Mouse (Mus musculus) neural tube, embryonic 15.5 days (tissue): Measurements from ENCODE around the gene Scgb3a1. TPM values are rescaled to one million over a fixed set of nuclear protein-coding genes. Genes with fewer than 3 reads are reported as not detected.

Experiments used
- ATAC-seq: fragments of 200-750 bp; cut with Nextera tagmentation; 2 replicates; pipeline ENCODE4 v1.8.0; 2017; ENCODE audit warnings: mild to moderate bottlenecking, moderate TSS enrichment, moderate library complexity; ENCODE audit not compliant: low FRiP score
- H3K27ac ChIP-seq: fragments of 300-500 bp; sonication (generic); replicated peaks from 2 replicates; pipeline ENCODE4 v1.5.1; 2015; ENCODE audit warnings: mild to moderate bottlenecking, inconsistent platforms
- H3K27me3 ChIP-seq: fragments of 300-500 bp; sonication (generic); replicated peaks from 2 replicates; pipeline ENCODE4 v1.6.1; 2015; ENCODE audit warnings: inconsistent platforms
- H3K36me3 ChIP-seq: fragments of 300-500 bp; sonication (generic); 2 replicates; pipeline ENCODE4 v1.6.1; 2015; ENCODE audit warnings: inconsistent platforms
- H3K4me1 ChIP-seq: fragments of 300-500 bp; sonication (generic); 2 replicates; pipeline ENCODE4 v1.6.1; 2015; ENCODE audit warnings: inconsistent platforms
- H3K4me2 ChIP-seq: fragments of 300-500 bp; sonication (generic); 2 replicates; pipeline ENCODE4 v1.6.1; 2015; ENCODE audit warnings: inconsistent platforms, mild to moderate bottlenecking, moderate library complexity
- H3K4me3 ChIP-seq: fragments of 300-500 bp; sonication (generic); replicated peaks from 2 replicates; pipeline ENCODE4 v1.5.1; 2015; ENCODE audit warnings: mild to moderate bottlenecking, inconsistent platforms
- H3K9ac ChIP-seq: fragments of 300-500 bp; sonication (generic); replicated peaks from 2 replicates; pipeline ENCODE4 v1.6.1; 2015; ENCODE audit warnings: mild to moderate bottlenecking, inconsistent platforms
- H3K9me3 ChIP-seq: fragments of 300-500 bp; sonication (generic); replicated peaks from 2 replicates; pipeline ENCODE4 v1.6.1; 2016; ENCODE audit warnings: inconsistent platforms
- WGBS: fragments of 180-500 bp; shearing (Covaris S2); methylation state at CpG from one replicate; pipeline ENCODE4 v1.1.7; 2015; ENCODE audit warnings: mixed read lengths; 5-methylcytosine and 5-hydroxymethylcytosine counted together
- polyA plus RNA-seq: library from polyadenylated mRNA; unstranded; fragments of >200 nt; fragmentation: Nextera tagmentation; extraction: Ambion mirVana; gene quantifications from 2 replicates; pipeline ENCODE4 v1.2.1, GENCODE M21; 2015

Gene Scgb3a1
- polyA plus RNA-seq, 1 experiment from 2014 or later = not detected

- Histone ChIP-seq H3K9me3 (no peaks in the 10 kb centered on the region), H3K27me3 (no peaks in the 10 kb centered on the region), H3K27ac (no peak overlapping the region), H3K4me2 (no peak overlapping the region), H3K4me1 (no peaks in the 10 kb centered on the region), H3K9ac (no peak overlapping the region), H3K36me3 (no peaks in the 10 kb centered on the region), H3K4me3 (no peak overlapping the region)
- no peak for ATAC-seq
- 61% methylated on average over 15 of the region's 15 CpGs for WGBS
Observed at GRCm38 (mm10) chr11:49662292-49662780, 1.1 kb upstream of the Scgb3a1 start.

GRCm38 (mm10) chr11:49664262-49665140, 1.1 kb downstream of the Scgb3a1 start:
- WGBS = 79% methylated on average over 12 of the region's 12 CpGs
- no peaks in the 10 kb centered on the region for H3K27me3 ChIP-seq
- H3K27ac ChIP-seq = no peak overlapping the region
- H3K4me1 ChIP-seq = no peaks in the 10 kb centered on the region
- no peak for ATAC-seq
- no peak overlapping the region for H3K4me3 ChIP-seq
- H3K9me3 ChIP-seq = no peaks in the 10 kb centered on the region
- no peak overlapping the region for H3K4me2 ChIP-seq
- no peak overlapping the region for H3K9ac ChIP-seq
- 0 out of 2 replicates have a peak, but pooled peaks cover 3% of the 10 kb centered on the region for H3K36me3 ChIP-seq

- WGBS = 83% methylated on average over 4 of the region's 4 CpGs
- Histone ChIP-seq H3K36me3 (0 out of 2 replicates have a peak, but pooled peaks cover 9% of the 10 kb centered on the region), H3K9ac (no peak overlapping the region), H3K27ac (no peak overlapping the region), H3K4me1 (no peaks in the 10 kb centered on the region), H3K4me3 (no peak overlapping the region), H3K27me3 (no peaks in the 10 kb centered on the region), H3K4me2 (no peak overlapping the region), H3K9me3 (no peaks in the 10 kb centered on the region)
- 0 out of 2 replicates have a peak, but pooled peaks have one; percentile 41 for ATAC-seq
Observed at GRCm38 (mm10) chr11:49665462-49665861, 2.1 kb downstream of the Scgb3a1 start.

GRCm38 (mm10) chr11:49673433-49673832, 10.0 kb downstream of the Scgb3a1 start:
- Histone ChIP-seq H3K9ac (no peak overlapping the region), H3K36me3 (peaks cover 43% of the 10 kb centered on the region), H3K9me3 (no peaks in the 10 kb centered on the region), H3K4me2 (no peak overlapping the region), H3K4me3 (no peak overlapping the region), H3K27ac (no peak overlapping the region), H3K4me1 (no peaks in the 10 kb centered on the region), H3K27me3 (no peaks in the 10 kb centered on the region)
- 75% methylated on average over 3 of the region's 3 CpGs for WGBS
- no peak for ATAC-seq

GRCm38 (mm10) chr11:49684237-49684973, 21.0 kb downstream of the Scgb3a1 start:
- no peaks in the 10 kb centered on the region for H3K27me3 ChIP-seq
- no peak overlapping the region for H3K4me3 ChIP-seq
- peaks cover 53% of the 10 kb centered on the region for H3K36me3 ChIP-seq
- H3K4me1 ChIP-seq = no peaks in the 10 kb centered on the region
- ATAC-seq = no peak
- no peaks in the 10 kb centered on the region for H3K9me3 ChIP-seq
- H3K9ac ChIP-seq = no peak overlapping the region
- no peak overlapping the region for H3K27ac ChIP-seq
- no peak overlapping the region for H3K4me2 ChIP-seq
- 96% methylated on average over 12 of the region's 12 CpGs for WGBS

- H3K27me3 ChIP-seq = no peaks in the 10 kb centered on the region
- H3K9ac ChIP-seq = no peak overlapping the region
- WGBS = 91% methylated on average over 3 of the region's 3 CpGs
- peaks cover 19% of the 10 kb centered on the region; the same call in 1 of the 2 replicates for H3K36me3 ChIP-seq
- H3K9me3 ChIP-seq = no peaks in the 10 kb centered on the region
- peak; percentile 38; the same call in 1 of the 2 replicates for ATAC-seq
- no peak overlapping the region for H3K27ac ChIP-seq
- no peak overlapping the region for H3K4me3 ChIP-seq
- peaks cover 7% of the 10 kb centered on the region; the same call in 1 of the 2 replicates for H3K4me1 ChIP-seq
- no peak overlapping the region for H3K4me2 ChIP-seq
Observed at GRCm38 (mm10) chr11:49695013-49695412, 31.6 kb downstream of the Scgb3a1 start.

- H3K4me1 ChIP-seq = peaks cover 5% of the 10 kb centered on the region; the same call in 1 of the 2 replicates
- 73% methylated on average over 2 of the region's 2 CpGs for WGBS
- H3K4me2 ChIP-seq = no peak overlapping the region
- ATAC-seq = no peak
- no peak overlapping the region for H3K27ac ChIP-seq
- H3K4me3 ChIP-seq = no peak overlapping the region
- H3K27me3 ChIP-seq = no peaks in the 10 kb centered on the region
- H3K9ac ChIP-seq = no peak overlapping the region
- H3K9me3 ChIP-seq = no peaks in the 10 kb centered on the region
- peaks cover 19% of the 10 kb centered on the region; the same call in 1 of the 2 replicates for H3K36me3 ChIP-seq
Observed at GRCm38 (mm10) chr11:49695695-49696094, 32.3 kb downstream of the Scgb3a1 start.

GRCm38 (mm10) chr11:49696472-49696871, 33.1 kb downstream of the Scgb3a1 start:
- no peak for ATAC-seq
- Histone ChIP-seq H3K4me2 (no peak overlapping the region), H3K4me3 (no peak overlapping the region), H3K27ac (no peak overlapping the region), H3K9ac (no peak overlapping the region), H3K9me3 (no peaks in the 10 kb centered on the region), H3K4me1 (peaks cover 4% of the 10 kb centered on the region; the same call in 1 of the 2 replicates), H3K27me3 (no peaks in the 10 kb centered on the region), H3K36me3 (peaks cover 24% of the 10 kb centered on the region)
- 88% methylated on average over 2 of the region's 2 CpGs for WGBS

- Histone ChIP-seq H3K36me3 (peaks cover 29% of the 10 kb centered on the region), H3K4me3 (no peak overlapping the region), H3K4me1 (peaks cover 4% of the 10 kb centered on the region; the same call in 1 of the 2 replicates), H3K27ac (no peak overlapping the region), H3K9me3 (no peaks in the 10 kb centered on the region), H3K27me3 (no peaks in the 10 kb centered on the region), H3K4me2 (no peak overlapping the region), H3K9ac (no peak overlapping the region)
- WGBS = 98% methylated on average over 5 of the region's 5 CpGs
- ATAC-seq = no peak
Observed at GRCm38 (mm10) chr11:49697779-49698178, 34.4 kb downstream of the Scgb3a1 start.

GRCm38 (mm10) chr11:49699079-49699478, 35.7 kb downstream of the Scgb3a1 start:
- H3K9me3 ChIP-seq = no peaks in the 10 kb centered on the region
- ATAC-seq = no peak
- H3K27me3 ChIP-seq = no peaks in the 10 kb centered on the region
- no peak overlapping the region for H3K27ac ChIP-seq
- H3K4me3 ChIP-seq = no peak overlapping the region
- H3K36me3 ChIP-seq = peaks cover 29% of the 10 kb centered on the region
- no peak overlapping the region for H3K9ac ChIP-seq
- no peak overlapping the region for H3K4me2 ChIP-seq
- peaks cover 4% of the 10 kb centered on the region; the same call in 1 of the 2 replicates for H3K4me1 ChIP-seq
- 97% methylated on average over 1 of the region's 1 CpGs for WGBS

- Histone ChIP-seq H3K27me3 (no peaks in the 10 kb centered on the region), H3K27ac (no peak overlapping the region), H3K4me2 (no peak overlapping the region), H3K9me3 (no peaks in the 10 kb centered on the region), H3K9ac (no peak overlapping the region), H3K4me1 (no peaks in the 10 kb centered on the region), H3K36me3 (peaks cover 33% of the 10 kb centered on the region), H3K4me3 (no peak overlapping the region)
- 93% methylated on average over 8 of the region's 8 CpGs for WGBS
- no peak for ATAC-seq
Observed at GRCm38 (mm10) chr11:49702014-49702413, 38.6 kb downstream of the Scgb3a1 start.
